Mouse (Mus musculus) adrenal gland, postnatal 36 days (tissue): ENCODE measurements around the gene Sugp2. TPM values are rescaled to one million over a fixed set of nuclear protein-coding genes. Genes with fewer than 3 reads are reported as not detected.

Source experiments
- total RNA-seq, 2 experiments: library from RNA; stranded (reverse); gene quantifications; 2 replicates each; pipeline ENCODE4 v1.2.3; 2021

Gene Sugp2
- total RNA-seq, 2 experiments from 2014 or later: 24.0 to 34.1 TPM

Other genes with a start within 250 kb of the Sugp2 start
- 10 to 100 TPM; 93.2 to 94.3 TPM for gene Gatad2a, start 237.8 kb upstream of the Sugp2 start, total RNA-seq
- gene Mau2, start 191.5 kb upstream of the Sugp2 start, total RNA-seq: 10 to 100 TPM; 56.7 to 63.4 TPM
- gene Sugp1, start 191.4 kb upstream of the Sugp2 start, total RNA-seq: 10 to 100 TPM; 30.9 to 31.5 TPM
- gene Tm6sf2, start 161.3 kb upstream of the Sugp2 start, total RNA-seq: 1 to 10 TPM in 1 of 2 experiments, under 1 TPM in 1; 0.56 to 1.1 TPM
- gene Hapln4, start 150.8 kb upstream of the Sugp2 start, total RNA-seq: under 1 TPM; 0.33 to 0.50 TPM
- gene Ncan, start 113.4 kb upstream of the Sugp2 start, total RNA-seq: under 1 TPM; 0.23 to 0.46 TPM
- 10 to 100 TPM; 17.7 to 21.5 TPM for gene Nr2c2ap, start 102.9 kb upstream of the Sugp2 start, total RNA-seq
- gene Rfxank, start 95.1 kb upstream of the Sugp2 start, total RNA-seq: 10 to 100 TPM; 15.2 to 17.1 TPM
- 10 to 100 TPM; 52.5 to 55.0 TPM for gene Borcs8, start 94.7 kb upstream of the Sugp2 start, total RNA-seq
- under 1 TPM; 0.46 to 0.49 TPM for gene Mef2b, start 94.5 kb upstream of the Sugp2 start, total RNA-seq
- 10 to 100 TPM; 70.2 to 74.5 TPM for gene Tmem161a, start 61.9 kb upstream of the Sugp2 start, total RNA-seq
- gene Slc25a42, start 21.9 kb upstream of the Sugp2 start, total RNA-seq: 10 to 100 TPM; 28.5 to 44.0 TPM
- gene Armc6, start 240 bp downstream of the Sugp2 start, total RNA-seq: 10 to 100 TPM; 10.7 to 13.6 TPM
- gene Homer3, start 48.6 kb downstream of the Sugp2 start, total RNA-seq: 10 to 100 TPM; 16.7 to 20.9 TPM
- 10 to 100 TPM; 69.9 to 72.0 TPM for gene Ddx49, start 68.3 kb downstream of the Sugp2 start, total RNA-seq
- gene Cope, start 68.3 kb downstream of the Sugp2 start, total RNA-seq: 100 to 1,000 TPM; 194 to 215 TPM
- gene Cers1, start 81.5 kb downstream of the Sugp2 start, total RNA-seq: 1 to 10 TPM; 1.8 to 2.2 TPM
- under 1 TPM in 1 of 2 experiments, not detected in 1; 0.30 TPM for gene Gdf1, start 95.6 kb downstream of the Sugp2 start, total RNA-seq
- gene Upf1, start 119.1 kb downstream of the Sugp2 start, total RNA-seq: 10 to 100 TPM; 62.2 to 67.6 TPM
- gene Comp, start 139.3 kb downstream of the Sugp2 start, total RNA-seq: not detected
- gene Crtc1, start 205.4 kb downstream of the Sugp2 start, total RNA-seq: 10 to 100 TPM; 21.8 to 25.7 TPM
- 10 to 100 TPM; 23.6 to 24.4 TPM for gene Klhl26, start 242.7 kb downstream of the Sugp2 start, total RNA-seq